In genomic region chr7:79271861-79272788, GRCm38 (mm10) we compare ENCODE assay signal across 8 mouse cellular contexts. TPM values are rescaled to one million over a fixed set of nuclear protein-coding genes. Genes with fewer than 3 reads are reported as not detected.
DNase-seq lines count a peak whose midpoint lies in the region; ATAC-seq and TF ChIP-seq lines count a peak whose summit lies in the region.

No protein-coding gene starts in this region.

- no peaks in the 10 kb centered on the region for H3K27me3 ChIP-seq in kidney, embryonic 14.5 days (ENCODE audit: control insufficient read depth, insufficient read depth, low read length)
- H3K27me3 ChIP-seq in midbrain, embryonic 12.5 days = 0 out of 2 replicates have a peak, but pooled peaks cover 3% of the 10 kb centered on the region

- no peak for DNase-seq in kidney, postnatal 14 days
- DNase-seq in cerebellum, adult 9-10 months = no peak
- no peak for DNase-seq in embryo, embryonic 11 days
- no peak for DNase-seq in thymus, postnatal 14 days

- no peaks in the 10 kb centered on the region for H3K9me3 ChIP-seq in kidney, embryonic 14.5 days (ENCODE audit: control insufficient read depth, low read length)
- no peaks in the 10 kb centered on the region for H3K9me3 ChIP-seq in midbrain, embryonic 12.5 days

- no peak overlapping the region for H3K27ac ChIP-seq in kidney, embryonic 14.5 days (ENCODE audit: low read depth, low read length)
- H3K27ac ChIP-seq in cortical plate, adult 2 months (ENCODE audit: insufficient read depth, low read length) = peak overlapping the region; percentile 33
- H3K27ac ChIP-seq in midbrain, embryonic 12.5 days (replicated peaks) = peak overlapping the region; percentile 56; the same call in 1 of the 2 replicates

- H3K4me3 ChIP-seq in kidney, embryonic 14.5 days (ENCODE audit: low read length) = peak overlapping the region; percentile 35
- H3K4me3 ChIP-seq in cortical plate, adult 2 months (ENCODE audit: insufficient read depth, low read length) = peak overlapping the region; percentile 7; the same call in 1 of the 2 replicates
- peak overlapping the region; percentile 38 for H3K4me3 ChIP-seq in midbrain, embryonic 12.5 days

- no peak overlapping the region for H3K9ac ChIP-seq in kidney, embryonic 14.5 days (ENCODE audit: low read depth, low read length)
- peak overlapping the region; percentile 41; the same call in 1 of the 2 replicates for H3K9ac ChIP-seq in midbrain, embryonic 12.5 days (replicated peaks)

- TF ChIP-seq POLR2A in cortical plate, adult 2 months (IDR thresholded peaks at IDR 0.05; ENCODE audit: extremely low read depth, insufficient read depth, low read length) = no peak

- 70% methylated on average over 16 of the region's 16 CpGs for WGBS in kidney, embryonic 14.5 days
- 84% methylated on average over 16 of the region's 16 CpGs for WGBS in midbrain, embryonic 12.5 days

- H3K36me3 ChIP-seq in kidney, embryonic 14.5 days (ENCODE audit: control insufficient read depth, insufficient read depth, low read length) = no peaks in the 10 kb centered on the region
- no peaks in the 10 kb centered on the region for H3K36me3 ChIP-seq in midbrain, embryonic 12.5 days

- TF ChIP-seq CTCF in cortical plate, adult 2 months (IDR thresholded peaks at IDR 0.05; ENCODE audit: extremely low read depth, insufficient read depth, low read length) = no peak

- ATAC-seq in kidney, embryonic 14.5 days (ENCODE audit: low FRiP score, low TSS enrichment) = no peak
- ATAC-seq in inflammation-experienced regulatory T-cells, adult 6 months = peak; percentile 38
- no peak for ATAC-seq in midbrain, embryonic 12.5 days (ENCODE audit: low FRiP score, low read depth)

- peaks cover 36% of the 10 kb centered on the region for H3K4me1 ChIP-seq in kidney, embryonic 14.5 days (ENCODE audit: control insufficient read depth, insufficient read depth, low read length)
- peaks cover 16% of the 10 kb centered on the region for H3K4me1 ChIP-seq in cortical plate, adult 2 months (ENCODE audit: control insufficient read depth, insufficient read depth, low read length)
- peaks cover 36% of the 10 kb centered on the region for H3K4me1 ChIP-seq in midbrain, embryonic 12.5 days

- H3K4me2 ChIP-seq in kidney, embryonic 14.5 days (replicated peaks; ENCODE audit: low read depth, low read length) = peak overlapping the region; percentile 52
- peak overlapping the region; percentile 92 for H3K4me2 ChIP-seq in midbrain, embryonic 12.5 days (replicated peaks)

RNA-seq across cellular contexts. Expression of gene Abhd2, which starts 0.9 kb away (rescaled TPM):
- polyA plus RNA-seq in kidney, embryonic 14.5 days (2014; fragmentation: Nextera tagmentation; extraction: Ambion mirVana) = 10.2 and 12.6 TPM in 2 replicates
- polyA plus RNA-seq in cortical plate, adult 2 months (2012; rRNA removed) = 43.1 and 43.5 TPM in 2 replicates
- 10 to 100 TPM; 16.0 to 35.6 (median 29.9) TPM for polyA plus RNA-seq in inflammation-experienced regulatory T-cells, adult 6 months (2017; shearing (Covaris generic))
- 13.7 and 14.9 TPM in 2 replicates for polyA plus RNA-seq in midbrain, embryonic 12.5 days (2016; fragmentation: Nextera tagmentation; extraction: Ambion mirVana)
